In the genomic region with DNA sequence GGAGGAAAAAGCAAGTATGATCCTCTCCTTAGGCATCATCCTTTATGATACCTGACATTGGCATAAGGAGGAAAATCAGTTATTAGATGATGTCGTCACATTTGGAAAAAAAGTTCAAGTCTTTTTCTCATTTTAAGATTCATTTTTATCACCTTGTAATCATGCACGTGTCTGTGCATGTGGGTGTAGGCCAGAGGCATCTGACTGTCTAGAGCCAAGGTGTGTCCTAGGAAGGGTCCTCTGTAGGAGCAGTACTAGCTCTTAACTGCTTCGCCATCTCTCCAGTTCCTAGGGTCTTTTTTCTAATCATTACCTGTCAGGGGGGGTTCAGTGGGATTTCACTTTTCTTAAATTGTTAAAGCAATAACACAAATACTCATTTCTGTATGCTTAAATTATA, we compare ENCODE assay signal across 9 mouse cellular contexts. TPM values are rescaled to one million over a fixed set of nuclear protein-coding genes. Genes with fewer than 3 reads are reported as not detected.
DNase-seq lines count a peak whose midpoint lies in the region; ATAC-seq lines count a peak whose summit lies in the region.
"Had no signal": no experiment of that assay in that cellular context is flagged by ENCODE, and none has a peak within 500 bp of the region (broad histone marks: within the 10 kb centered on the region; RNA-seq: fewer than 3 reads in every experiment).

No protein-coding gene starts in this region.

- peak overlapping the region; percentile 44 for H3K4me2 ChIP-seq in heart, embryonic 11.5 days
- peak overlapping the region; percentile 17; the same call in 1 of the 2 replicates for H3K4me2 ChIP-seq in midbrain, embryonic 11.5 days

- H3K4me3 ChIP-seq in heart, embryonic 11.5 days (ENCODE audit: low read depth, low read length), result no peak overlapping the region
- H3K4me3 ChIP-seq in hindbrain, embryonic 10.5 days, result peak overlapping the region; percentile 50
- 0 out of 2 replicates have a peak overlapping the region, but pooled peaks have one; percentile 9 for H3K4me3 ChIP-seq in midbrain, embryonic 11.5 days (ENCODE audit: low read depth, low read length)

- H3K4me1 ChIP-seq in heart, embryonic 11.5 days (ENCODE audit: control insufficient read depth, insufficient read depth, low read length), result no peaks in the 10 kb centered on the region
- H3K4me1 ChIP-seq in hindbrain, embryonic 10.5 days (replicated peaks), result 0 out of 2 replicates have a peak, but pooled peaks cover 5% of the 10 kb centered on the region
- H3K4me1 ChIP-seq in midbrain, embryonic 11.5 days (ENCODE audit: control insufficient read depth, insufficient read depth, low read length), result no peaks in the 10 kb centered on the region

- no peak overlapping the region for H3K9ac ChIP-seq in heart, embryonic 11.5 days (ENCODE audit: low read depth, low read length)
- no peak overlapping the region for H3K9ac ChIP-seq in midbrain, embryonic 11.5 days (ENCODE audit: low read length)

- H3K36me3 ChIP-seq in heart, embryonic 11.5 days (ENCODE audit: control insufficient read depth, insufficient read depth, low read length), result no peaks in the 10 kb centered on the region
- no peaks in the 10 kb centered on the region for H3K36me3 ChIP-seq in hindbrain, embryonic 10.5 days
- no peaks in the 10 kb centered on the region for H3K36me3 ChIP-seq in midbrain, embryonic 11.5 days (ENCODE audit: control insufficient read depth, insufficient read depth, low read length)
- H3K36me3 ChIP-seq: G1E had no signal

- WGBS in heart, embryonic 11.5 days (ENCODE audit: insufficient replicate concordance), result 41% methylated on average over 3 of the region's 3 CpGs
- 49% methylated on average over 3 of the region's 3 CpGs for WGBS in hindbrain, embryonic 10.5 days
- 46% methylated on average over 3 of the region's 3 CpGs for WGBS in midbrain, embryonic 11.5 days

- H3K9me3 ChIP-seq in heart, embryonic 11.5 days (replicated peaks; ENCODE audit: control insufficient read depth, low read length), result no peaks in the 10 kb centered on the region
- no peaks in the 10 kb centered on the region for H3K9me3 ChIP-seq in hindbrain, embryonic 10.5 days
- no peaks in the 10 kb centered on the region for H3K9me3 ChIP-seq in midbrain, embryonic 11.5 days (ENCODE audit: control insufficient read depth, low read length)
- H3K9me3 ChIP-seq: G1E had no signal

- no peaks in the 10 kb centered on the region for H3K27me3 ChIP-seq in heart, embryonic 11.5 days (ENCODE audit: control insufficient read depth, insufficient read depth, low read length)
- H3K27me3 ChIP-seq in hindbrain, embryonic 10.5 days (ENCODE audit: insufficient read depth, poor library complexity, severe bottlenecking), result no peaks in the 10 kb centered on the region
- H3K27me3 ChIP-seq in midbrain, embryonic 11.5 days (ENCODE audit: control insufficient read depth, insufficient read depth, low read length), result no peaks in the 10 kb centered on the region

- no peak for ATAC-seq in heart, embryonic 11.5 days (replicated peaks; ENCODE audit: insufficient number of reproducible peaks, low FRiP score, low TSS enrichment)
- peak; percentile 47; the same call in 1 of the 2 replicates for ATAC-seq in midbrain, embryonic 11.5 days (ENCODE audit: low FRiP score)

- no peak overlapping the region for H3K27ac ChIP-seq in heart, embryonic 11.5 days (ENCODE audit: low read depth, low read length)
- no peak overlapping the region for H3K27ac ChIP-seq in hindbrain, embryonic 10.5 days
- no peak overlapping the region for H3K27ac ChIP-seq in midbrain, embryonic 11.5 days (ENCODE audit: low read depth, low read length)

- DNase-seq in heart, adult 18-20 months, result no peak
- DNase-seq in NIH3T3 (ENCODE audit: low read depth), result peak; percentile 6
- DNase-seq in hindbrain, embryonic 10.5 days (ENCODE audit: low spot score), result no peak
- no peak for DNase-seq in midbrain, embryonic 11.5 days (ENCODE audit: low spot score, missing footprints)
- no peak for DNase-seq in urinary bladder, postnatal 4 days (ENCODE audit: low spot score in 2 of 2)
- no peak for DNase-seq in right cerebral cortex, postnatal 14 days
- DNase-seq in ovary, postnatal 10 days (ENCODE audit: low spot score), result no peak

RNA-seq across cellular contexts. Expression of a gene that starts 0.8 kb away (rescaled TPM):
- polyA plus RNA-seq in heart, embryonic 11.5 days (2014; fragmentation: Nextera tagmentation; extraction: Ambion mirVana), result 22.9 and 23.5 TPM in 2 replicates
- 1 to 10 TPM; 3.1 to 3.2 TPM for total RNA-seq in heart, adult 18-20 months (2021)
- polyA plus RNA-seq in hindbrain, embryonic 10.5 days (2016; fragmentation: Nextera tagmentation; extraction: Ambion mirVana), result 39.1 and 45.3 TPM in 2 replicates
- polyA plus RNA-seq in midbrain, embryonic 11.5 days (2014; fragmentation: Nextera tagmentation; extraction: Ambion mirVana), result 44.8 and 48.5 TPM in 2 replicates
